Mouse (Mus musculus) forebrain, embryonic 11.5 days (tissue): Measurements from ENCODE around the gene Commd1. TPM values are rescaled to one million over a fixed set of nuclear protein-coding genes. Genes with fewer than 3 reads are reported as not detected.

Experiments
- ATAC-seq: fragments of 200-750 bp; cut with Nextera tagmentation; replicated peaks from 2 replicates; pipeline ENCODE4 v1.8.0; 2017; ENCODE audit warnings: moderate TSS enrichment; ENCODE audit not compliant: low FRiP score
- DNase-seq: peaks from one replicate; pipeline ENCODE4 v3.0.0-alpha.2; 2017; ENCODE audit warnings: low spot score
- H3K27ac ChIP-seq: fragments of 300-500 bp; sonication (generic); 2 replicates; pipeline ENCODE4 v1.5.1; 2014; ENCODE audit warnings: low read depth, low read length
- H3K27me3 ChIP-seq: fragments of 300-500 bp; sonication (generic); 2 replicates; pipeline ENCODE4 v1.6.1; 2014; ENCODE audit warnings: mild to moderate bottlenecking, low read length, mixed read lengths; ENCODE audit not compliant: control insufficient read depth, insufficient read depth
- H3K36me3 ChIP-seq: fragments of 300-500 bp; sonication (generic); 2 replicates; pipeline ENCODE4 v1.6.1; 2014; ENCODE audit warnings: mild to moderate bottlenecking, low read length, moderate library complexity, mixed read lengths; ENCODE audit not compliant: control insufficient read depth, insufficient read depth
- H3K4me1 ChIP-seq: fragments of 300-500 bp; sonication (generic); replicated peaks from 2 replicates; pipeline ENCODE4 v1.6.1; 2014; ENCODE audit warnings: low read length, mixed read lengths; ENCODE audit not compliant: control insufficient read depth, insufficient read depth
- H3K4me2 ChIP-seq: fragments of 300-500 bp; sonication (generic); 2 replicates; pipeline ENCODE4 v1.6.1; 2014; ENCODE audit warnings: low read depth, mild to moderate bottlenecking, low read length, moderate library complexity, mixed read lengths; ENCODE audit not compliant: severe bottlenecking
- H3K4me3 ChIP-seq: fragments of 300-500 bp; sonication (generic); 2 replicates; pipeline ENCODE4 v1.5.1; 2014; ENCODE audit warnings: low read depth, low read length
- H3K9ac ChIP-seq: fragments of 300-500 bp; sonication (generic); 2 replicates; pipeline ENCODE4 v1.6.1; 2014; ENCODE audit warnings: low read length
- H3K9me3 ChIP-seq: fragments of 300-500 bp; sonication (generic); 2 replicates; pipeline ENCODE4 v1.6.1; 2016; ENCODE audit warnings: low read length, mixed read lengths; ENCODE audit not compliant: control insufficient read depth
- WGBS: fragments of 180-500 bp; shearing (Covaris S2); extraction: QIAGEN DNeasy Blood & Tissue Kit; methylation state at CpG from one replicate; pipeline ENCODE4 v1.1.7; 2014; 5-methylcytosine and 5-hydroxymethylcytosine counted together
- polyA plus RNA-seq: library from polyadenylated mRNA; unstranded; fragments of >200 nt; fragmentation: Nextera tagmentation; extraction: Ambion mirVana; gene quantifications from 2 replicates; pipeline ENCODE4 v1.2.1, GENCODE M21; 2014

Commd1 gene
- polyA plus RNA-seq, 1 experiment from 2014 or later, result 399 TPM

- H3K27me3 ChIP-seq, result no peaks in the 10 kb centered on the region
- no peak for DNase-seq
- H3K9me3 ChIP-seq, result no peaks in the 10 kb centered on the region
- H3K9ac ChIP-seq, result no peak overlapping the region
- H3K27ac ChIP-seq, result no peak overlapping the region
- no peaks in the 10 kb centered on the region for H3K36me3 ChIP-seq
- H3K4me2 ChIP-seq, result no peak overlapping the region
- H3K4me1 ChIP-seq, result no peaks in the 10 kb centered on the region
- 96% methylated on average over 4 of the region's 4 CpGs for WGBS
- H3K4me3 ChIP-seq, result no peak overlapping the region
- ATAC-seq, result no peak
These were observed 95.2 kb downstream of the Commd1 start for GRCm38 (mm10) chr11:22886991-22887390.

- H3K4me2 ChIP-seq, result no peak overlapping the region
- ATAC-seq (no peak), DNase-seq (no peak)
- no peak overlapping the region for H3K27ac ChIP-seq
- no peaks in the 10 kb centered on the region for H3K9me3 ChIP-seq
- no peak overlapping the region for H3K9ac ChIP-seq
- no peaks in the 10 kb centered on the region for H3K27me3 ChIP-seq
- 97% methylated on average over 1 of the region's 1 CpGs for WGBS
- H3K36me3 ChIP-seq, result no peaks in the 10 kb centered on the region
- H3K4me3 ChIP-seq, result no peak overlapping the region
- H3K4me1 ChIP-seq, result no peaks in the 10 kb centered on the region
These were observed 96.8 kb downstream of the Commd1 start for GRCm38 (mm10) chr11:22885350-22885749.

GRCm38 (mm10) chr11:22883676-22884075 lies 98.5 kb downstream of the Commd1 start:
- Histone ChIP-seq H3K4me2 (no peak overlapping the region), H3K36me3 (no peaks in the 10 kb centered on the region), H3K4me3 (no peak overlapping the region), H3K4me1 (no peaks in the 10 kb centered on the region), H3K9ac (no peak overlapping the region), H3K27me3 (no peaks in the 10 kb centered on the region), H3K9me3 (no peaks in the 10 kb centered on the region), H3K27ac (no peak overlapping the region)
- ATAC-seq (no peak), DNase-seq (no peak)
- WGBS, result 79% methylated on average over 2 of the region's 2 CpGs

GRCm38 (mm10) chr11:22882926-22883325 lies 99.3 kb downstream of the Commd1 start:
- Histone ChIP-seq H3K4me3 (no peak overlapping the region), H3K27ac (no peak overlapping the region), H3K36me3 (no peaks in the 10 kb centered on the region), H3K4me1 (no peaks in the 10 kb centered on the region), H3K27me3 (no peaks in the 10 kb centered on the region), H3K9me3 (no peaks in the 10 kb centered on the region), H3K9ac (no peak overlapping the region), H3K4me2 (no peak overlapping the region)
- ATAC-seq (no peak), DNase-seq (no peak)

- H3K27me3 ChIP-seq, result no peaks in the 10 kb centered on the region
- DNase-seq (no peak), ATAC-seq (no peak)
- no peaks in the 10 kb centered on the region for H3K4me1 ChIP-seq
- no peaks in the 10 kb centered on the region for H3K36me3 ChIP-seq
- H3K4me2 ChIP-seq, result no peak overlapping the region
- 71% methylated on average over 3 of the region's 3 CpGs for WGBS
- no peak overlapping the region for H3K9ac ChIP-seq
- H3K4me3 ChIP-seq, result no peak overlapping the region
- no peaks in the 10 kb centered on the region for H3K9me3 ChIP-seq
- H3K27ac ChIP-seq, result no peak overlapping the region
These were observed 101.6 kb downstream of the Commd1 start for GRCm38 (mm10) chr11:22880383-22881172.

GRCm38 (mm10) chr11:22879645-22880044 lies 102.5 kb downstream of the Commd1 start:
- H3K4me1 ChIP-seq, result no peaks in the 10 kb centered on the region
- H3K9ac ChIP-seq, result no peak overlapping the region
- no peak for DNase-seq
- no peak overlapping the region for H3K27ac ChIP-seq
- no peaks in the 10 kb centered on the region for H3K36me3 ChIP-seq
- ATAC-seq, result no peak
- no peaks in the 10 kb centered on the region for H3K9me3 ChIP-seq
- no peak overlapping the region for H3K4me3 ChIP-seq
- no peaks in the 10 kb centered on the region for H3K27me3 ChIP-seq
- 84% methylated on average over 4 of the region's 4 CpGs for WGBS
- no peak overlapping the region for H3K4me2 ChIP-seq

- DNase-seq, result no peak
- Histone ChIP-seq H3K4me3 (no peak overlapping the region), H3K4me2 (no peak overlapping the region), H3K9ac (no peak overlapping the region), H3K27ac (no peak overlapping the region), H3K36me3 (no peaks in the 10 kb centered on the region), H3K9me3 (no peaks in the 10 kb centered on the region), H3K4me1 (no peaks in the 10 kb centered on the region), H3K27me3 (no peaks in the 10 kb centered on the region)
- no peak for ATAC-seq
- 95% methylated on average over 3 of the region's 3 CpGs for WGBS
These were observed 105.4 kb downstream of the Commd1 start for GRCm38 (mm10) chr11:22876680-22877330.

GRCm38 (mm10) chr11:22875279-22875678 lies 106.9 kb downstream of the Commd1 start:
- no peaks in the 10 kb centered on the region for H3K4me1 ChIP-seq
- H3K27me3 ChIP-seq, result no peaks in the 10 kb centered on the region
- H3K27ac ChIP-seq, result no peak overlapping the region
- H3K9me3 ChIP-seq, result no peaks in the 10 kb centered on the region
- DNase-seq, result no peak
- no peak overlapping the region for H3K4me3 ChIP-seq
- WGBS, result 77% methylated on average over 4 of the region's 4 CpGs
- no peak overlapping the region for H3K4me2 ChIP-seq
- H3K36me3 ChIP-seq, result no peaks in the 10 kb centered on the region
- H3K9ac ChIP-seq, result no peak overlapping the region
- ATAC-seq, result no peak

GRCm38 (mm10) chr11:22874747-22875146 lies 107.4 kb downstream of the Commd1 start:
- no peak for ATAC-seq

More at GRCm38 (mm10) chr11:22874747-22875146, 107.4 kb downstream of the Commd1 start:
- Histone ChIP-seq H3K4me1 (no peaks in the 10 kb centered on the region), H3K27me3 (no peaks in the 10 kb centered on the region), H3K4me2 (no peak overlapping the region), H3K36me3 (no peaks in the 10 kb centered on the region), H3K9me3 (no peaks in the 10 kb centered on the region), H3K9ac (no peak overlapping the region), H3K27ac (no peak overlapping the region), H3K4me3 (no peak overlapping the region)
- no peak for DNase-seq
- WGBS, result 56% methylated on average over 6 of the region's 6 CpGs
